Mouse (Mus musculus): ENCODE results near the gene Bnip3. TPM values are rescaled to one million over a fixed set of nuclear protein-coding genes. Genes with fewer than 3 reads are reported as not detected.
A peak's percentile ranks its signal among the peaks of the same experiment; 100 is the strongest.

Bnip3 gene
- polyA plus RNA-seq, 1 experiment from 2014 or later: 125 TPM

- Histone ChIP-seq H3K9ac (ENCODE audit: low read depth, low read length) (no peak overlapping the region), H3K4me2 (ENCODE audit: low read length) (no peak overlapping the region), H3K4me1 (replicated peaks; ENCODE audit: insufficient read depth, low read length) (no peaks in the 10 kb centered on the region), H3K27me3 (ENCODE audit: insufficient read depth, low read length) (no peaks in the 10 kb centered on the region), H3K27ac (no peak overlapping the region), H3K4me3 (replicated peaks; ENCODE audit: low read depth, low read length) (no peak overlapping the region), H3K9me3 (replicated peaks; ENCODE audit: low read length) (no peaks in the 10 kb centered on the region), H3K36me3 (ENCODE audit: insufficient read depth, low read length) (peaks cover 25% of the 10 kb centered on the region; the same call in 1 of the 2 replicates)
- WGBS: 54% methylated on average over 2 of the region's 2 CpGs
- ATAC-seq (replicated peaks; ENCODE audit: low FRiP score, low read depth): no peak; the same call in 1 of the 2 replicates
- no peak for TF ChIP-seq CTCF (IDR thresholded peaks at IDR 0.05; ENCODE audit: low read depth)
- DNase-seq (ENCODE audit: low spot score): no peak
Measured at GRCm38 (mm10) chr7:138898122-138898521, 11.2 kb downstream of the Bnip3 start.

GRCm38 (mm10) chr7:138885365-138886289 is 23.7 kb downstream of the Bnip3 start:
- no peak overlapping the region for H3K4me2 ChIP-seq (ENCODE audit: low read length)
- H3K4me3 ChIP-seq (replicated peaks; ENCODE audit: low read depth, low read length): no peak overlapping the region
- H3K9me3 ChIP-seq (replicated peaks; ENCODE audit: low read length): no peaks in the 10 kb centered on the region
- DNase-seq (ENCODE audit: low spot score): no peak
- peaks cover 17% of the 10 kb centered on the region for H3K36me3 ChIP-seq (ENCODE audit: insufficient read depth, low read length)
- no peak for TF ChIP-seq CTCF (IDR thresholded peaks at IDR 0.05; ENCODE audit: low read depth)
- H3K27me3 ChIP-seq (ENCODE audit: insufficient read depth, low read length): no peaks in the 10 kb centered on the region
- H3K4me1 ChIP-seq (replicated peaks; ENCODE audit: insufficient read depth, low read length): no peaks in the 10 kb centered on the region
- no peak overlapping the region for H3K9ac ChIP-seq (ENCODE audit: low read depth, low read length)
- ATAC-seq (replicated peaks; ENCODE audit: low FRiP score, low read depth): no peak
- 87% methylated on average over 13 of the region's 13 CpGs for WGBS
- no peak overlapping the region for H3K27ac ChIP-seq

- Histone ChIP-seq H3K4me1 (replicated peaks; ENCODE audit: insufficient read depth, low read length) (no peaks in the 10 kb centered on the region), H3K4me2 (ENCODE audit: low read length) (no peak overlapping the region), H3K9me3 (replicated peaks; ENCODE audit: low read length) (no peaks in the 10 kb centered on the region), H3K27me3 (ENCODE audit: insufficient read depth, low read length) (no peaks in the 10 kb centered on the region), H3K4me3 (replicated peaks; ENCODE audit: low read depth, low read length) (no peak overlapping the region), H3K27ac (no peak overlapping the region), H3K9ac (ENCODE audit: low read depth, low read length) (no peak overlapping the region), H3K36me3 (ENCODE audit: insufficient read depth, low read length) (peaks cover 23% of the 10 kb centered on the region)
- DNase-seq (ENCODE audit: low spot score) (no peak), ATAC-seq (replicated peaks; ENCODE audit: low FRiP score, low read depth) (no peak)
- WGBS: 96% methylated on average over 3 of the region's 3 CpGs
- TF ChIP-seq CTCF (IDR thresholded peaks at IDR 0.05; ENCODE audit: low read depth): no peak
Measured at GRCm38 (mm10) chr7:138883724-138884123, 25.6 kb downstream of the Bnip3 start.

- H3K9me3 ChIP-seq (replicated peaks; ENCODE audit: low read length): no peaks in the 10 kb centered on the region
- no peaks in the 10 kb centered on the region for H3K27me3 ChIP-seq (ENCODE audit: insufficient read depth, low read length)
- H3K4me1 ChIP-seq (replicated peaks; ENCODE audit: insufficient read depth, low read length): no peaks in the 10 kb centered on the region; the same call in 1 of the 2 replicates
- H3K4me3 ChIP-seq (replicated peaks; ENCODE audit: low read depth, low read length): no peak overlapping the region
- 73% methylated on average over 3 of the region's 3 CpGs for WGBS
- no peak overlapping the region for H3K9ac ChIP-seq (ENCODE audit: low read depth, low read length)
- DNase-seq (ENCODE audit: low spot score): no peak
- H3K27ac ChIP-seq: no peak overlapping the region
- no peak for ATAC-seq (replicated peaks; ENCODE audit: low FRiP score, low read depth)
- peaks cover 48% of the 10 kb centered on the region for H3K36me3 ChIP-seq (ENCODE audit: insufficient read depth, low read length)
- no peak overlapping the region for H3K4me2 ChIP-seq (ENCODE audit: low read length)
- no peak for TF ChIP-seq CTCF (IDR thresholded peaks at IDR 0.05; ENCODE audit: low read depth)
Measured at GRCm38 (mm10) chr7:138875031-138875430, 34.3 kb downstream of the Bnip3 start.

- H3K4me1 ChIP-seq (replicated peaks; ENCODE audit: insufficient read depth, low read length): no peaks in the 10 kb centered on the region; the same call in 1 of the 2 replicates
- no peaks in the 10 kb centered on the region for H3K9me3 ChIP-seq (replicated peaks; ENCODE audit: low read length)
- no peak overlapping the region for H3K4me3 ChIP-seq (replicated peaks; ENCODE audit: low read depth, low read length)
- no peaks in the 10 kb centered on the region for H3K27me3 ChIP-seq (ENCODE audit: insufficient read depth, low read length)
- H3K27ac ChIP-seq: peak overlapping the region; percentile 2; the same call in 1 of the 2 replicates
- DNase-seq (ENCODE audit: low spot score): peak; percentile 5
- 78% methylated on average over 3 of the region's 3 CpGs for WGBS
- TF ChIP-seq CTCF (IDR thresholded peaks at IDR 0.05; ENCODE audit: low read depth): no peak
- H3K9ac ChIP-seq (ENCODE audit: low read depth, low read length): no peak overlapping the region
- ATAC-seq (replicated peaks; ENCODE audit: low FRiP score, low read depth): no peak
- H3K36me3 ChIP-seq (ENCODE audit: insufficient read depth, low read length): peaks cover 47% of the 10 kb centered on the region
- H3K4me2 ChIP-seq (ENCODE audit: low read length): no peak overlapping the region
Measured at GRCm38 (mm10) chr7:138872956-138873355, 36.4 kb downstream of the Bnip3 start.

GRCm38 (mm10) chr7:138868316-138868715 is 41.0 kb downstream of the Bnip3 start:
- Histone ChIP-seq H3K4me2 (ENCODE audit: low read length) (no peak overlapping the region), H3K4me1 (replicated peaks; ENCODE audit: insufficient read depth, low read length) (no peaks in the 10 kb centered on the region; the same call in 1 of the 2 replicates), H3K27ac (no peak overlapping the region), H3K9ac (ENCODE audit: low read depth, low read length) (no peak overlapping the region), H3K9me3 (replicated peaks; ENCODE audit: low read length) (no peaks in the 10 kb centered on the region), H3K4me3 (replicated peaks; ENCODE audit: low read depth, low read length) (no peak overlapping the region), H3K36me3 (ENCODE audit: insufficient read depth, low read length) (peaks cover 17% of the 10 kb centered on the region), H3K27me3 (ENCODE audit: insufficient read depth, low read length) (no peaks in the 10 kb centered on the region)
- WGBS: 95% methylated on average over 4 of the region's 4 CpGs
- no peak for TF ChIP-seq CTCF (IDR thresholded peaks at IDR 0.05; ENCODE audit: low read depth)
- ATAC-seq (replicated peaks; ENCODE audit: low FRiP score, low read depth) (no peak), DNase-seq (ENCODE audit: low spot score) (no peak)
